Mouse (Mus musculus): ENCODE results near the gene Olfr1258.

GRCm38 (mm10) chr2:89977709-89978108 lies 50.6 kb downstream of the Olfr1258 start:
- TF ChIP-seq POLR2A (IDR thresholded peaks at IDR 0.05; ENCODE audit: borderline replicate concordance, extremely low read depth, insufficient read depth, insufficient read length, poor library complexity, severe bottlenecking) = no peak
- TF ChIP-seq CTCF (IDR thresholded peaks at IDR 0.05; ENCODE audit: borderline replicate concordance, extremely low read depth, insufficient read depth, insufficient read length) = no peak

Data from brain, embryonic 14.5 days (tissue).